Mouse (Mus musculus): ENCODE data around the gene Atp6v0a1. TPM values are rescaled to one million over a fixed set of nuclear protein-coding genes. Genes with fewer than 3 reads are reported as not detected.

The Atp6v0a1 gene
- polyA plus RNA-seq, 1 experiment: 22.8 TPM

- peaks cover 37% of the 10 kb centered on the region for H3K36me3 ChIP-seq (ENCODE audit: control insufficient read depth, insufficient read depth)
- H3K27me3 ChIP-seq (ENCODE audit: control insufficient read depth, insufficient read depth, insufficient read length): no peaks in the 10 kb centered on the region
- no peak overlapping the region for H3ac ChIP-seq (ENCODE audit: control insufficient read depth, insufficient read length, low read depth)
- H3K4me3 ChIP-seq (ENCODE audit: insufficient read depth, poor library complexity, severe bottlenecking): no peak overlapping the region
- peaks cover 99% of the 10 kb centered on the region for H3K79me2 ChIP-seq (ENCODE audit: control insufficient read depth, insufficient read depth)
- peaks cover 74% of the 10 kb centered on the region for H3K79me3 ChIP-seq (ENCODE audit: low read depth)
- TF ChIP-seq MAX (IDR thresholded peaks at IDR 0.05) (no peak), CEBPB (IDR thresholded peaks at IDR 0.05; ENCODE audit: low read depth) (no peak), FOSL1 (IDR thresholded peaks at IDR 0.05; ENCODE audit: insufficient read depth, low read length, poor library complexity, severe bottlenecking) (no peak), MYOG (IDR thresholded peaks at IDR 0.05; ENCODE audit: control insufficient read depth, extremely low read depth, insufficient read length) (no peak), USF1 (IDR thresholded peaks at IDR 0.05; ENCODE audit: low read depth) (no peak), CTCF (IDR thresholded peaks at IDR 0.05; ENCODE audit: control insufficient read depth, insufficient read depth, insufficient read length) (no peak), MYOD1 (IDR thresholded peaks at IDR 0.05; ENCODE audit: control insufficient read depth, insufficient read length, low read depth) (no peak)
These were observed 102.9 kb downstream of the Atp6v0a1 start for GRCm38 (mm10) chr11:101112186-101112585.

Small RNAs within 50 kb of the gene (microRNA-seq; reads per million reads assigned to microRNA genes)
- 0.80 reads per million, percentile 17 among the genes with 10 or more reads in this experiment for gene Mir6928 (ENCODE audit: borderline microRNAs expressed)

Other genes with a start within 250 kb of the Atp6v0a1 start
- gene Kcnh4, start 249.5 kb upstream of the Atp6v0a1 start, polyA plus RNA-seq (2012; fragmentation: generic; extraction: Trizol): not detected
- gene Hcrt, start 246.5 kb upstream of the Atp6v0a1 start, polyA plus RNA-seq (2012; fragmentation: generic; extraction: Trizol): not detected
- gene Ghdc, start 238.5 kb upstream of the Atp6v0a1 start, polyA plus RNA-seq (2012; fragmentation: generic; extraction: Trizol): 5.5 TPM
- 2.4 TPM for gene Stat5b, start 158.7 kb upstream of the Atp6v0a1 start, polyA plus RNA-seq (2012; fragmentation: generic; extraction: Trizol)
- gene Stat5a, start 150.1 kb upstream of the Atp6v0a1 start, polyA plus RNA-seq (2012; fragmentation: generic; extraction: Trizol): 13.3 TPM
- 36.1 TPM for gene Stat3, start 69.9 kb upstream of the Atp6v0a1 start, polyA plus RNA-seq (2012; fragmentation: generic; extraction: Trizol)
- 418 TPM for gene Cavin1, start 38.6 kb upstream of the Atp6v0a1 start, polyA plus RNA-seq (2012; fragmentation: generic; extraction: Trizol)
- gene Naglu, start 60.6 kb downstream of the Atp6v0a1 start, polyA plus RNA-seq (2012; fragmentation: generic; extraction: Trizol): 7.3 TPM
- gene Hsd17b1, start 69.0 kb downstream of the Atp6v0a1 start, polyA plus RNA-seq (2012; fragmentation: generic; extraction: Trizol): not detected
- 31.0 TPM for gene Coasy, start 73.1 kb downstream of the Atp6v0a1 start, polyA plus RNA-seq (2012; fragmentation: generic; extraction: Trizol)
- gene Mlx, start 77.8 kb downstream of the Atp6v0a1 start, polyA plus RNA-seq (2012; fragmentation: generic; extraction: Trizol): 39.7 TPM
- gene Psmc3ip, start 86.0 kb downstream of the Atp6v0a1 start, polyA plus RNA-seq (2012; fragmentation: generic; extraction: Trizol): 24.0 TPM
- 25.7 TPM for gene Retreg3, start 110.4 kb downstream of the Atp6v0a1 start, polyA plus RNA-seq (2012; fragmentation: generic; extraction: Trizol)
- gene Tubg1, start 110.5 kb downstream of the Atp6v0a1 start, polyA plus RNA-seq (2012; fragmentation: generic; extraction: Trizol): 115 TPM
- gene Tubg2, start 146.5 kb downstream of the Atp6v0a1 start, polyA plus RNA-seq (2012; fragmentation: generic; extraction: Trizol): 0.13 TPM
- 0.28 TPM for gene Cntnap1, start 161.1 kb downstream of the Atp6v0a1 start, polyA plus RNA-seq (2012; fragmentation: generic; extraction: Trizol)
- gene Plekhh3, start 161.9 kb downstream of the Atp6v0a1 start, polyA plus RNA-seq (2012; fragmentation: generic; extraction: Trizol): 18.3 TPM
- gene Ccr10, start 166.0 kb downstream of the Atp6v0a1 start, polyA plus RNA-seq (2012; fragmentation: generic; extraction: Trizol): 0.18 TPM
- gene Ezh1, start 217.0 kb downstream of the Atp6v0a1 start, polyA plus RNA-seq (2012; fragmentation: generic; extraction: Trizol): 4.5 TPM
- 0.66 TPM for gene Ramp2, start 236.6 kb downstream of the Atp6v0a1 start, polyA plus RNA-seq (2012; fragmentation: generic; extraction: Trizol)
- 116 TPM for gene Vps25, start 244.3 kb downstream of the Atp6v0a1 start, polyA plus RNA-seq (2012; fragmentation: generic; extraction: Trizol)

All from C2C12 (cell line).